Mouse (Mus musculus) lung, postnatal 0 days (tissue): ENCODE measurements around the gene Cdc37l1. TPM values are rescaled to one million over a fixed set of nuclear protein-coding genes. Genes with fewer than 3 reads are reported as not detected.

Source experiments
- ATAC-seq: fragments of 200-750 bp; cut with Nextera tagmentation; 2 replicates; pipeline ENCODE4 v1.8.0; 2017; ENCODE audit warnings: moderate library complexity
- DNase-seq: peaks from one replicate; pipeline ENCODE4 v3.0.0-alpha.2; 2016; ENCODE audit warnings: low spot score
- H3K27ac ChIP-seq: fragments of 300-500 bp; sonication (generic); 2 replicates; pipeline ENCODE4 v1.5.1; 2014; ENCODE audit warnings: antibody characterized with exemption, mild to moderate bottlenecking, low read length, mixed read lengths
- H3K27me3 ChIP-seq: fragments of 300-500 bp; sonication (generic); replicated peaks from 2 replicates; pipeline ENCODE4 v1.6.1; 2014; ENCODE audit warnings: low read length, mixed read lengths; ENCODE audit not compliant: insufficient read depth
- H3K36me3 ChIP-seq: fragments of 300-500 bp; sonication (generic); 2 replicates; pipeline ENCODE4 v1.6.1; 2014; ENCODE audit warnings: low read length, mixed read lengths; ENCODE audit not compliant: insufficient read depth
- H3K4me1 ChIP-seq: fragments of 300-500 bp; sonication (generic); 2 replicates; pipeline ENCODE4 v1.6.1; 2014; ENCODE audit warnings: antibody characterized with exemption, low read depth, low read length, mixed read lengths; ENCODE audit not compliant: insufficient read depth
- H3K4me2 ChIP-seq: fragments of 300-500 bp; sonication (generic); replicated peaks from 2 replicates; pipeline ENCODE4 v1.6.1; 2014; ENCODE audit warnings: low read depth, mild to moderate bottlenecking, low read length, moderate library complexity, mixed read lengths
- H3K4me3 ChIP-seq: fragments of 300-500 bp; sonication (generic); 2 replicates; pipeline ENCODE4 v1.5.1; 2014; ENCODE audit warnings: low read depth, low read length
- H3K9ac ChIP-seq: fragments of 300-500 bp; sonication (generic); replicated peaks from 2 replicates; pipeline ENCODE4 v1.6.1; 2014; ENCODE audit warnings: low read depth, mild to moderate bottlenecking
- H3K9me3 ChIP-seq: fragments of 300-500 bp; sonication (generic); 2 replicates; pipeline ENCODE4 v1.6.1; 2016; ENCODE audit warnings: low read length, mixed read lengths
- CTCF ChIP-seq: IDR thresholded peaks from 2 replicates; pipeline ENCODE4 v1.5.1; 2016; ENCODE audit warnings: antibody characterized with exemption, mild to moderate bottlenecking
- EP300 ChIP-seq: IDR thresholded peaks from 2 replicates; pipeline ENCODE4 v1.6.1; 2016; ENCODE audit warnings: antibody characterized with exemption, mild to moderate bottlenecking, control low read depth
- WGBS: fragments of 180-500 bp; shearing (Covaris S2); extraction: QIAGEN DNeasy Blood & Tissue Kit; methylation state at CpG from one replicate; pipeline ENCODE4 v1.1.7; 2014; 5-methylcytosine and 5-hydroxymethylcytosine counted together
- polyA plus RNA-seq: library from polyadenylated mRNA; unstranded; fragments of >200 nt; fragmentation: Nextera tagmentation; extraction: Ambion mirVana; gene quantifications from 2 replicates; pipeline ENCODE4 v1.2.1, GENCODE M21; 2015

Gene Cdc37l1
- polyA plus RNA-seq, 1 experiment from 2014 or later, result 21.2 TPM

DNA sequence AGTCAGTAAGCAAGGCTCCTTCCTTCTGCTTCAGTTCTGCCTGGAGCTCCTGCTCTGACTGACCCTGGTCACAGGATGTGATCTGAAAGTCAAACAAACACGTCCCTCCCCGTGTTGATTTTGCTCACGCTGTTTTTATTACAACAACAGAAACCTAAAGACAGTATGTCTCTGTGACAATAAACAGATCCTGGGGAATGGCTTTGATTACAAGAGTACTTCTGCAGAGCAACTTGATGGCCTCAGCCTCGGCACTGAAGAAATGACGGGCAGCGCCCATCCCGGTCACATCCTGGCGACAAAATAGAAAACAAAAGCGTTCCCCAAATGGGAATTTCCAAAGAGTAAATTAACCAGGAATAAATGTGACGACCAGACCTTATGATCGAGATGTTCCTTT is 19.9 kb upstream of the Cdc37l1 start:
- Histone ChIP-seq H3K9me3 (no peaks in the 10 kb centered on the region), H3K27me3 (no peaks in the 10 kb centered on the region), H3K36me3 (no peaks in the 10 kb centered on the region), H3K9ac (no peak overlapping the region), H3K27ac (no peak overlapping the region), H3K4me3 (no peak overlapping the region), H3K4me1 (peaks cover 7% of the 10 kb centered on the region; the same call in 1 of the 2 replicates), H3K4me2 (no peak overlapping the region)
- 33% methylated on average over 11 of the region's 11 CpGs for WGBS
- ATAC-seq (peak; percentile 53), DNase-seq (peak; percentile 21)
- peak; percentile 66 for TF ChIP-seq EP300
- no peak for TF ChIP-seq CTCF

DNA sequence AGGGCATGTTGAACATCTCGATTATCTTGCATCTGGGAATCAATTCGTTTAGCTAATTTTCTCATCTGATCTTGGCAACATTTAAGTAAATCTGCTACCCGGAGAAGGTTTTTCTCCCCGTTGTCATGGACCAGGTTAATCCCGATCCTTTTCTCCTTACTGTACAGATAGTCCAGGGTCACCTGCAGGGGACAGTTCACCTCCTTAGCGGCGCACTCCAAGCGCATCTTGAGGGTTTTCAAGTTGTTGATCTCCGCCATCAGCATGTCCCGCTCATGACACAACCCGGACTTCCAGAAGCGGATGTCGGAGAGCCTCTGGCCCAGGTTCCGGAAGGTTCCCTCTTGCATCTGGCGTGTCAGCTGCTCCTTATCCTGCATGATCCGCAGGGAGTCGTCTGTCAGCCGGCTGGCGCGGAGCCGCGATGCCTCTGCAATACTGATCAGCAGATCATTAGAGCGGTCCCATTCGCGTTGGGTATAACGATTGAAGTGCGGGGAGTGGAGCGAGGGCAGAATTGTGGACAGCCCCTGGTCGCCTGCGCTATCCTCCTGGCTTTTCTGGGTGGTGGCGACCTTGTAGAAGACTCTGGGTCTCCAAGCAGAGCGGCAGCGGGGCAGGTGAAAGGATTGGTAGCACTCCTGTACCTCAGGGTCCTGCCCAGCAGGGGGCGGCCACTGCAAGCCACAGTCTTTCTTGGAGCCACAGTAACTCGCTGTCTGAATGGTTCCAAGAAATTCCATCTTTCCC is 15.1 kb upstream of the Cdc37l1 start:
- DNase-seq (peak; percentile 75), ATAC-seq (peak; percentile 64)
- H3K9ac ChIP-seq, result no peak overlapping the region
- WGBS, result 15% methylated on average over 35 of the region's 35 CpGs
- H3K4me3 ChIP-seq, result peak overlapping the region; percentile 26
- no peaks in the 10 kb centered on the region for H3K27me3 ChIP-seq
- no peaks in the 10 kb centered on the region for H3K9me3 ChIP-seq
- H3K36me3 ChIP-seq, result no peaks in the 10 kb centered on the region
- peak overlapping the region; percentile 59 for H3K4me2 ChIP-seq
- no peak overlapping the region for H3K27ac ChIP-seq
- no peaks in the 10 kb centered on the region for H3K4me1 ChIP-seq
- TF ChIP-seq CTCF (peak; percentile 89), EP300 (no peak)

DNA sequence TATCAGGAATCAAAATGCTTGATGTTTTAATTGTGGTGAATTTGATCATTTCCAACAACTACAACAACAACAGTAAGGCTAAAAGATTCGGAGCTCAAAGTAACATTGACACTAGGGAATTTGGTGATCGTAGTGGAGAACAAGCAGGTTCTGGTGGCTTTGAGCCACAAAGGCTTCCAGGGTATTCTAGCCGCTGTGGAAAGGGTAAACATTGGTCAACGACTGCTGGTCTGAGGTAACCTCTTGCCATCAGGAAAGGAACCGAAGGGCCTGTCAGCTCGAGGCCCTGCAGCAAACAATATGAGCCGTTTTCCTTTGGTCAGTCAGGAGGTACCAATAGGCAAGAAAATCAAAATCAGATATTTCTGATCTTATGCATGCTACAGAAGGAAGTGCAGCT is 7.5 kb upstream of the Cdc37l1 start:
- no peak overlapping the region for H3K27ac ChIP-seq
- H3K36me3 ChIP-seq, result no peaks in the 10 kb centered on the region
- TF ChIP-seq EP300, result no peak
- no peak for TF ChIP-seq CTCF
- WGBS, result 42% methylated on average over 7 of the region's 7 CpGs
- H3K9ac ChIP-seq, result no peak overlapping the region
- H3K4me1 ChIP-seq, result no peaks in the 10 kb centered on the region
- no peak overlapping the region for H3K4me3 ChIP-seq
- no peak for DNase-seq
- no peaks in the 10 kb centered on the region for H3K9me3 ChIP-seq
- ATAC-seq, result no peak
- no peaks in the 10 kb centered on the region for H3K27me3 ChIP-seq
- no peak overlapping the region for H3K4me2 ChIP-seq

DNA sequence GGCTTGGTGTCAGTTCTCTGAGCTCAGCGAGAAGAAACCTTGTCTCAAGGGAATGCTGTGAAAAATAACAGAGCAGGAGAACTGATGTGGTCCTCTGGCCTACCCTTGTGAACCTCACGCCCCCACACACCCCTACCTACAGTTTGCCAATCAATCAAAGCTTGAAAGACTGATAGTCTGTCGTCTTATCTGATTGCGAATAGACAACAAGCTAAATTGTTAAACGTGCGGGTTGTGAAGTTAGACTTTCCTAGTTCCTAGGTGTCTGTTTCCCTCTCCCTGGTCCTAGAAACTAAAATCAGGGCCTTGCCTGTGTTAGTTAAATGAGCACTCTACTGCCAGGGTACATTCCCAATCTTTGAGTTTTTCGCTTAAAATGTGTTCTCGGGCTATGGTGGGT is 637 bp upstream of the Cdc37l1 start:
- WGBS, result 40% methylated on average over 8 of the region's 8 CpGs
- no peak for ATAC-seq

DNA sequence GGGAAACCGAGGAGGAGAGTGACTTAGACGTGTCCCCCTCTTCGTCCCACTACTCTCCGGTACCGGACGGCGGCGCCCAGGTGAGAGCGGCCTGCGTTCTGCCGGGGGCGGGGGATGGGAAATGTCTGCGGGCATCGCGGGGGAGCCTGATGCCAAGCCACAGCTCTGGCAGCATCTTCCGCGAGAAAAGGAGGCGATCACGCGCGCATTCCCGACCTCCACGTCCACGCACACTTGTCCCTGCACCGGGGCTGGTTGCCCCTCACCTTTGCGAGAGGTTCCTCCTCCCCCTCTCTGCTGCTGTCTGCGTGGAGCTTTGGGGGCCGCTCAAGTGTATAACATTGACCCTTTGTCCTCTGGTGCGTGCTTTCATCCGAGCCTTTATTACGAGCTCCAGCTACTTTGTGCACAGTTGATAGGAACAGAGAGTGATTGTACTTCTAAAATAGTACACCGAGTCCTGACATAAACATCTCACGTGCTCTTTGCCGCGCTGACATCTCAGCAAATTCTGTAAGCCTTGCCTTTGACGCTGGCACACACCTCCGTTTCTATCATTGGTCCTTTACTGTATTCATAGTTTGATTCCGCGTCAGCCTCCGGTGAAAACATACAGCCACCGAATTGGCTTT is 554 bp downstream of the Cdc37l1 start:
- no peaks in the 10 kb centered on the region; the same call in 1 of the 2 replicates for H3K9me3 ChIP-seq
- peak overlapping the region; percentile 84 for H3K9ac ChIP-seq
- H3K27ac ChIP-seq, result peak overlapping the region; percentile 96
- H3K4me2 ChIP-seq, result peak overlapping the region; percentile 63
- TF ChIP-seq CTCF (no peak), EP300 (no peak)
- 2% methylated on average over 34 of the region's 41 CpGs for WGBS
- H3K4me3 ChIP-seq, result peak overlapping the region; percentile 84
- no peaks in the 10 kb centered on the region for H3K27me3 ChIP-seq
- DNase-seq (peak; percentile 61), ATAC-seq (peak; percentile 53)
- no peaks in the 10 kb centered on the region for H3K4me1 ChIP-seq
- peaks cover 5% of the 10 kb centered on the region; the same call in 1 of the 2 replicates for H3K36me3 ChIP-seq

More for the DNA sequence above, 637 bp upstream of the Cdc37l1 start:
- TF ChIP-seq CTCF (no peak), EP300 (no peak)
- no peaks in the 10 kb centered on the region for H3K36me3 ChIP-seq
- H3K4me1 ChIP-seq, result no peaks in the 10 kb centered on the region
- peak overlapping the region; percentile 84 for H3K9ac ChIP-seq
- peak overlapping the region; percentile 63 for H3K4me2 ChIP-seq
- H3K27me3 ChIP-seq, result no peaks in the 10 kb centered on the region
- H3K9me3 ChIP-seq, result no peaks in the 10 kb centered on the region; the same call in 1 of the 2 replicates
- H3K27ac ChIP-seq, result peak overlapping the region; percentile 96
- DNase-seq, result no peak
- peak overlapping the region; percentile 84 for H3K4me3 ChIP-seq

DNA sequence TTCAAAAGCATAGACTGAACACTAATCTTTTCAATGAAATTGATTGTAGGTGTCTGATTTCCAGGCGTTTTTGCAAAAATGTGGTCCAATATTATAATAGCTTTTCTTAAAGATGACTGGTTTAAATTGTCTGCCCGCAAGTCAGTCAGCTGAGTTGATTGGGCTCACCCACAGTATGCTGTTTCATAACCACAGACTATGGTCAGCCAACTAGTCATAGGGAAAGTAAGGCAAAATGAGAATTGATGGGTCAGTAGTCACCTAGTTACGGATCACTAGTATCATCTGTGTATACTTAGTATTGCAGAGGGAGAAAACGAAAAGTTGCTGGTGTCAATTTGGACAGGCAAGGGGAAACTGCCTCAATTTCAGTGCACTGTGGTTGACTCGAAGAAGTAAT is 1.2 kb downstream of the Cdc37l1 start:
- H3K27ac ChIP-seq, result no peak overlapping the region
- no peak overlapping the region; the same call in 1 of the 2 replicates for H3K4me3 ChIP-seq

More for the DNA sequence above, 1.2 kb downstream of the Cdc37l1 start:
- 68% methylated on average over 5 of the region's 5 CpGs for WGBS
- peaks cover 5% of the 10 kb centered on the region; the same call in 1 of the 2 replicates for H3K36me3 ChIP-seq
- H3K27me3 ChIP-seq, result no peaks in the 10 kb centered on the region
- no peak for DNase-seq
- H3K9me3 ChIP-seq, result no peaks in the 10 kb centered on the region; the same call in 1 of the 2 replicates
- H3K4me1 ChIP-seq, result no peaks in the 10 kb centered on the region
- no peak for ATAC-seq
- TF ChIP-seq CTCF (no peak), EP300 (no peak)
- peak overlapping the region; percentile 63 for H3K4me2 ChIP-seq
- no peak overlapping the region for H3K9ac ChIP-seq
